Mouse (Mus musculus): ENCODE results near the gene Sf1. TPM values are rescaled to one million over a fixed set of nuclear protein-coding genes. Genes with fewer than 3 reads are reported as not detected.

Sf1 gene
- total RNA-seq, 2 experiments from 2014 or later, result 156 to 268 TPM

DNA sequence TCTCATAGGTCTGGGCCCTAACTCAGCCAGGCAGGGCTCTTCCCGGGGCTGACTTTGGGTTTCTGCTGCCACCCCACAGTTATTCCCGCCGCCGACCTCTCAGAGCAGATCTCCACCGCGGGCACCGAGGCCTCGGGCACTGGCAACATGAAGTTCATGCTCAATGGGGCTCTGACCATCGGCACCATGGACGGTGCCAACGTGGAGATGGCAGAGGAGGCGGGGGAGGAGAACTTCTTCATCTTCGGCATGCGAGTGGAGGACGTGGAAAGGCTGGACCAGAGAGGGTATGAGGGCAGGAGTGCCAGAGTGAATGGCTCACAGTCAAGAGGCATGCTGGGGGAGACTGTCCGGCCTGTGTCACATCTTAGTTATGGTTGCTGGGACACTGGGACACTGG, 30.1 kb downstream of the Sf1 start:
- ATAC-seq (replicated peaks; ENCODE audit: poor library complexity), result no peak

GRCm38 (mm10) chr19:6396237-6396636, 32.7 kb downstream of the Sf1 start:
- no peak for ATAC-seq (replicated peaks; ENCODE audit: poor library complexity)

DNA sequence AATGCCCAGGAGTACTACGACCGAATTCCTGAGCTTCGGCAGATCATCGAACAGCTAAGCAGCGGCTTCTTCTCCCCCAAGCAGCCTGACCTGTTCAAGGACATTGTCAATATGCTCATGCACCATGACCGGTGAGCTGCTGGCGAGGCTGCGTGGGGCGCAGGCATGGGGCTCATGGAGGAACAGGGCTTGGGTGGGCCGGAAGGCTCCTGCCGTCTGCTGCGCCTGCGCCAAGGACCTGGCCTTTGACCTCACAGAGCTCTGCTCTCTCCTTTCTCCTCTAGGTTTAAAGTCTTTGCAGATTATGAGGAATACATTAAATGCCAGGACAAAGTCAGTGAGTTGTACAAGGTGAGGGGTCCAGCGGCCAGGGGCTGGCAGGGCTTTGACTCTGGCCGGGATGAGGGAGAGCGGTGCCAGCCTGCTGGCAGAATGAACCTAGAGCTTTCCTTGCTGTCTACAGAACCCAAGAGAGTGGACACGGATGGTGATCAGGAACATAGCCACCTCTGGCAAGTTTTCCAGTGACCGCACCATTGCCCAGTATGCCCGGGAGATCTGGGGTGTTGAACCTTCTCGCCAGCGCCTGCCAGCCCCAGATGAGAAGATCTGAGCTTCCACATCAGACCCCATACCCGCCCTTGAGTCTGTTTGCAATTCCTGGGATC, 34.2 kb downstream of the Sf1 start:
- ATAC-seq (replicated peaks; ENCODE audit: poor library complexity), result no peak

DNA sequence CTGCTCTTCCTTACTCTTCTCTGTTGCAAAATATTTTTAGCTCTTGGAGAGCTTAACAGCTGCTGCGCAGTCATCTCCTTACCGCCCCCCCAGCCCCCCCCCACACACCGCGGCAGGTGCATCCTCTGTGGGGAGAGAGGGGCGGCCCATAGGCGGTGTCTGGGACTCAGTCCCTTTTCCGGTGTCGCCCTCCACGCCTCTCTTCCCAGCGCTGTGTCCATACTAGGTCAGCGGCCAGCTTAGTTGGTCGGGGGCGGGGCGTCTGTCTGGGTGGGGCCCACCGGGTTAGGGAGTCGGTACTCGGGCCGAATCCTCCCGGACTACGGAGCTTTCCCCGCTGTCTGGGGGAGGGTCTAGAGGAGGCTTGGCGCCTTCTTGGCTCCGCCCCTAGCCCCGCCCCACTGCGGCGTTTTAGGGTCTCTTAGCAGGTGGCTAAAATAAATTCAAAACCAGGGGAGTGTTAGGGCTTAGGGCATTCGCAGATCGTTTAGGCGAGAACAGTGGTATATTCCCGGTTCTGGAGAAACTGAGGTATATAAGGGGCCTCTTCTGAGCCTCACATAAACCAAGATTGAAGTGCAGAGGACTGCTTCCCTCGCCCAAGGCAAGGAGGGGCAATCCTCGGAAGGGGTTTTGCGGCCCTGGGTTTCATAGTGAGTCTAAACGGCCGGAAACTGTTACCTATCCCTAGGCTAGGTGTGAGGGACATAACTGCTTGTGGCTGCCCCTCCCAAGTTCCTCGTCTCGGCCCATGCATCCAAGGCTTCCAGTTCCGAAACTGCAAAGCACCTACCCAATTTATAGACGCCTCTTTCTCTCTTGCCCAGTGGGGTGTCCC, 35.2 kb downstream of the Sf1 start:
- ATAC-seq (replicated peaks; ENCODE audit: poor library complexity), result peak; percentile 36

GRCm38 (mm10) chr19:6399285-6400095, 36.0 kb downstream of the Sf1 start, which contains the start of gene Rasgrp2:
Gene Rasgrp2 (plus strand): TSS chr19:6399340.
- peak; percentile 28 for ATAC-seq (replicated peaks; ENCODE audit: poor library complexity)

DNA sequence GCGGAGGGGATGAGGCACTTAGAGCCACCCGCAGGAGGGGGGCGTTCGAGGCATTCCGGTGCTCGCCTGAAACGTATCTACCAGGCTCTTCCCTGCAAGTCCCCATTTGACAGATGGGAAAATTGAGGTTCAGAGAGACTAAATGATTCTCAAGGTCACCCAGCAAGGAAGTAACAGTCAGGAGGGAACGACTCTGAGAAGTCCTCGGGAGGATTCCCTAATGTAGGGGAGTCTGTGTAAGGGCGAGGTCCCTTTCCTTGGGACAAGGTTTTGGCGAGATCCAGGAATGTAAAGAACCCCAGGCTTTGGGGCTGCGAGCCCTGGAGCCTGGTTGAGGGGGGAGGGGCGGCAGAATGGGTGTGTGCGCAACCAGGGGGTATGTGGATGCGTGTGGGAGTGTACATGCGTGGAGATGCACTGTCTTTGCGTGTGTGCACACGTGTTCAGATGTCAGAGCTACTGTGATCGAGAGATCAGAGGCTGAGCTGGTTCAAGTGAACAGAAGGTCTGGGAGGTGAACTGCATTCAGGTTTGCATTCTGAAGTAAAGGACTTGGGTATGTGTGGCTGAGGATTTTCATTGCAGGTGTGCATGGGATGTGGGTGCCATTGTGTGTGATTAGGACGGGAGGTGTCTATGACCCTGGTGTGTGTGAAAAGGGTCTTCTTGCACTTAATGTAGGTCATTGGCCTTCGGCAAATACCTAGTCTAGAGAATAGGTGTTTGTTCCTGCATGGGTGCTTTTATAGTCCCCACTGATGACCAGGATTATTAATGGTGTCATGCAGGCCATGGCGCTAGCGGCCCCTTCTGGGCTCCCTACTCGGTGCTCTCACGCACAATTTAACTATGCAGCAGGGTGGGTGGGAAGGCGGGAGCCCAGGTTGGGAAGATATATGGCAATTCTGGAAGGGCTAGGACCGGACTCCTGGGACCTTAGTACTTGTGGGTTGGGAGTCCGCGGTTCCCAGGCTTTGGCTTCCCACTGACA, 36.9 kb downstream of the Sf1 start:
- ATAC-seq (replicated peaks; ENCODE audit: poor library complexity), result no peak

DNA sequence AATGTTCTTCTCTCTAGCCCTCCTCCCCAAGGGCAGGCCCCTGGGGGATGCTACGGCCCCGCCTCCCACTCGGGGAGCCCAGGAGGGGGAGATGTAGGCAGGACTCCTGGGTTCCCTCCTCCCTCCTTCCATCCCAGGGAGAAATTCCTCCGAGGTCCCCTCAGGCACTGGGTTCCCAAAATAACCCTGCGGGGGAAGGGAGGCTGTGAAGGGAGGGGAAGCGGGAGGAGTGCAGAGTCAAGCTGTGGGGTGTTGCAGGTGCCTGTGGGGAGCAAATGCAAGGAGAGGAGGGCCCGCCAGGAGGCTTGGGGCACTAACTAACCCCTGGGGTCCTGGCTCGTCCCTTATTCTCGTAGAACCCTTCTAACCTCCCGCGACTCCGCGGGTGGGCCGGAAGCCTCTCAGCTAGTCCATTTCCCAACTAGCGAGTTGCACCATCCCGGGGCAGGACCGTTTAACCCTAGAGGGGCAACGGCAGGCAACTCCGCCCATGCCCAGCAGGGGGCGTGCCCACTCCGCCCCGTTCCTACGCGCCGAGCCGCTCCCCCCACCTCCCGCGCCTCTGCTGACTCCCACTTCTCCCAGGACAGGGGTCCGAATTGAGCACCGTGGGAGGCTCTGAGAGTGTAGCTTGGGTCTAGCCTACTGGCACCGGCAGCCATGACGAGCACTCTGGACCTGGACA, 37.8 kb downstream of the Sf1 start:
- peak; percentile 71 for ATAC-seq (replicated peaks; ENCODE audit: poor library complexity)

DNA sequence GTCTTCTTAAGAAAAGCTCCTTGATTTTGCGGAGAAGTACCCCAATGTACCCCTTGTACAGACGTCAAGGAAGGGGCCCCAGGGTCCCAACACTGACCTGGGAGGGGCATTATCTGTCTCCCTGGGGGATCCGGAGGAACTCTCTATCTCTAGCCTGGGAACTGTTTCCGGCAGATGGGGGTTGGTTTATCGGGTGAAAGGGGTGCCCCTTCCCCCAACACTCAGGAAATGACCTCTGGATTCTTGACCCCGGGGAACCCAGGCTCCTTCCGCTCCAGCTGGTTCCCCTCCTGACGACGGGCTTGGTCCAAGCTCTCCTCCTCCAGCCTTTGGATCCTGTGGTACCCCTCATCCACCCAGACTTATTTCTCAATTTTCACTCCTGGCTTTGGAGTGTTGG, 38.5 kb downstream of the Sf1 start:
- ATAC-seq (replicated peaks; ENCODE audit: poor library complexity), result no peak

GRCm38 (mm10) chr19:6403869-6404268, 40.4 kb downstream of the Sf1 start:
- no peak for ATAC-seq (replicated peaks; ENCODE audit: poor library complexity)

DNA sequence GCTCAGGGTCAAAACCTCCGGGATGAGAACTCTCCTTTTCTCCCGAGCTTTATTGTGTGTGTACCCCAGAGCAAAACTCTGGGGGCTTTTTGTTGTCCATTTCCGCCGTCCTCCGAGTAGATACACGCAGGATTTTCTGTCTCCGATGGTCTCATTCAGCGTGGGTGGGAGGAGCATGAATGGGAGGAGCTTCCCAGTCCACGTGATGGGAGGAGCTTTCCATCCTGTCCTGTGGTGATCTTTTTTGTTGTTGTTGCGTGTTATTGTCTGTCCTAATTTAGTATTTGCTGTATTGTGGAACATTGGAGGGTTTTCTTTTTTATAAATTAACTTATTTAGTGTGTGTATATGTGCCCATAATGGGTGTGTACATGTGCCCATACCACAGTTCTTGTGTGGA, 41.9 kb downstream of the Sf1 start:
- ATAC-seq (replicated peaks; ENCODE audit: poor library complexity), result no peak

DNA sequence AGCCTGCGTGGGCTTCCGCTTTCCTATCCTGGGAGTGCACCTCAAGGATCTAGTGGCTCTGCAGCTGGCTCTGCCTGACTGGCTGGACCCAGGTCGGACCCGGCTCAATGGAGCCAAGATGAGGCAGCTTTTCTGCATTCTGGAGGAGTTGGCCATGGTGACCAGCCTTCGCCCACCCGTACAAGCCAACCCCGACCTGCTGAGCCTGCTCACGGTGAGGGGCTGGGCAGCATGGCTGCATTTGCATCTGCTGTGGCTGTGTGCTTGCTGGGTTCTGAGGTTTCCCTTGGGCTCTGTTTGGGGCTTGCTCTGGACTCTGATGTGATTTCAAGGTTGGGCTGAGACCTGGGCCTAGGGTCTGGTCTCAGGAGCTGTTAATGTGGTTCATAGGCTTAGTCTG, 43.6 kb downstream of the Sf1 start:
- ATAC-seq (replicated peaks; ENCODE audit: poor library complexity), result no peak

- ATAC-seq (replicated peaks; ENCODE audit: poor library complexity), result no peak
Observed at GRCm38 (mm10) chr19:6407816-6408510, 44.5 kb downstream of the Sf1 start.

- ATAC-seq (replicated peaks; ENCODE audit: poor library complexity), result no peak
Observed at GRCm38 (mm10) chr19:6408749-6409148, 45.3 kb downstream of the Sf1 start.

DNA sequence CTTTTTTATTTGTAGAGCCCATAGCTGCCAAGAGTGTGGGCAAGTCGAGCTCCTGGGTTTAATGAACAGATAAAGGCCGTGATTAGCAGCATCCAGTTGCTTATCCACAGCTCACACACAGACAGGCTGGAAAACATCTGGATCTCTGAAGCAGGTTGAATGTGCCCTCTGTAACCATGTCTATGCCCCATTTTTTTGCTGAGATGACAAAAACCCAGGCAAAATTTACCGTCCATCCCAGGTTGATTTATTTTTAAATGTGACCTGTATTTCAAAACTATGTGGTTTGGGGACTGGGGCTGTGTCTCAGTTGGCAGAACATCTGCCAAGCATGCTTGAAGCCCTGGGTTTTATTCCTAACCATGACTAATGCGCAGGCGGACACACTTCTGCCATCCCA, 45.7 kb downstream of the Sf1 start:
- no peak for ATAC-seq (replicated peaks; ENCODE audit: poor library complexity)

DNA sequence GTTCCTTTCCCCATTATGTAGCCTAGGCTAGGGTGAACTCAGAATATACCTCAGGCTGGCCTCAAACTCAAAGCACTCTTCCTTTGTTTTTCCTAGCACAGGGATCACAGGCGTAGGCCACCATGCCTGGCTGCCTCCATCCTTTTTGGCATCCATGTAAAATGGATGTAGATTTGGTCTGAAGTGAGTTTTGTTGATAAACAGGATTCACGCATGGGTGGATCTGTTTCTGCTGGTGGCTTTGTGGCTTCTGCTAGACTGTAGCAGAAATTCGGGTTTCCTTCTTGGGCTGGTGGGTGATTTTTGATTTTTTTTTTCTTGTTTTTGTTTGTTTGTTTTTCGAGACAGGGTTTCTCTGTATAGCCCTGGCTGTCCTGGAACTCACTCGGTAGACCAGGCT, 46.4 kb downstream of the Sf1 start:
- no peak for ATAC-seq (replicated peaks; ENCODE audit: poor library complexity)

DNA sequence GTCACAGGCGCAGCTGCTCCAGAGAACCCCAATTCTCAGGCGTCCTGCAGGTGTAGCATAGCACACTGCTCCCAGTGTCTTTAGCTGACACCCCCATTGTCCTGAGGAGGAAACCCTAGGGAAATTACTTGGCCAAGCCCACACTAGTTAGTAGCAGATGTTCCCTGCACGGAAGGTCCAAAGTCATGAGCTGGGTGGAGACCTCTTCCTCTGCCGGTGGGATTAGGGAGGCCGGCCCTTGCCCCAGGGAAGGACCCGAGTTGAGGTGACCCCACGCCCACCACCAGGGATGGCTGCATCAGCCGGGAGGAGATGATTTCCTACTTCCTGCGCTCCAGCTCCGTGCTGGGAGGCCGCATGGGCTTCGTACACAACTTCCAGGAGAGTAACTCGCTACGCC, 49.3 kb downstream of the Sf1 start:
- ATAC-seq (replicated peaks; ENCODE audit: poor library complexity), result no peak

DNA sequence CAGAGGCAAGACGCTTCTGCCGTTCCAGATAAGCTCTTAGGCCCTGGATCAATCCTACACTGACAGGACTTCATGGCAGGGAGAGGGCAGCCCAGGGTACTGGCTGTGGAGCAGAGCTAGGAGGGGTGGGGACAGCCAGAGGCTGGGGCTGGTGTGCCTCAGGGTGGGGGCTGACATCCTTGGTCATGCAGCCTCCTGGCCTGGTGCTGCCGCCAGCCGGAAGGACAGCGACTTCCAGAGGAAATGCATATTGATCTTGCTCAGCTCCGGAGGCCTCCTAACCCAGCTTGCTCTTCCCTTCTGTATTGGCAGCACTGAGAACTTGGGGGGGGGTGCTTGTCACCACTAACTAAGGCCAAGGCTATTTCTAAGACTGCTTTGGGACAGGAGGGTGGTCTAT, 52.0 kb downstream of the Sf1 start:
- no peak for ATAC-seq (replicated peaks; ENCODE audit: poor library complexity)

DNA sequence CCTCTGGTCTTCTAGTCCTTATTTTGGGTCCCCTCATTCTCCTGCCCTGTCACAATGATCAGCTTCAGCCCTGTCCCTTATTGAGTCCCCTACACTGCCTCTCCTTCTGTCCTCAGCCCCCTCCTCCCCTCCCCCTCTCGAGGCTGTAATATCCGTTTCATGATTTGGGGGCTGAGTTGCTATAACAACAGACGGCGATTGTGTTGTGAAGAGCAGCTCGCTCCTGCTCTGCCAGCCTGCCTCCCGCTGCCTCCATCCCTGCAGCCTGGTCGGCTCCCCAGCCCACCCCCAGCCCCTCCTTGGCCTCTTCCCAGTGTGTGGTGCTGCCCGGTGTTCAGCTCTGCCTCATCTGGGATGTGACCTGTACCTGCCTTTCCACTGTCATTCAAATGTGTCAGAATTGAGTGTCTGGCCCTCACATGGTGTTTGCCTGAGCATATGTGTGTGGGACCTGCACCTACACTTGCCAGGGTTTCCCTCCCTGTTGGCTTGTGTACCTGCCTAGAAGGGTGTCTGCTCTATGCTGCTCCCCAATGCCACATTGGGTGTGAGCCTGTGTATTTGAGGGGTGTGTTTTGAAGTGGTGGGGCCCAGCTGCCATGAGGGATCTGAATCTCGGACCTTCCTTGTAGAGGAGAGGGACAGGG, 52.8 kb downstream of the Sf1 start:
- no peak for ATAC-seq (replicated peaks; ENCODE audit: poor library complexity)
